Mouse (Mus musculus): ENCODE measurements around the gene Rsrc2.

DNA sequence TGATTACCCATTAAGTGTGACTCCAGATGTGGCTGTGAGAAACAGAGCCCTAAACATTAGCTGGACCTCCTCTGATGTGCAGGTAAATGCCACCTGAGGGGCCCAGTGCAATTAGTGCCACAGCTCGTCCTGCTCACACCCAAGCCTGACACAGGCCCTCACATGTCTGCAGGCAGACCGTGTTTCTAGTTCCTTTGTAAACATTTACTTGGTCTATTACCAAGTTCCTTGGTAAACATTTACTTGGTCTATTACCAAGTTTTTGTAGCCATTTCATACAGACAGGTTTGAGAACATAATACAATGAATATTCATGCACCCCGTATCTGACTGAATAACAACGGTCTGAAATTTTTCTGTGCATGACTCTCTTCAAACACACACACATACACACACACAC is 39.6 kb downstream of the Rsrc2 start:
- no peak for TF ChIP-seq POLR2A (IDR thresholded peaks at IDR 0.05; ENCODE audit: insufficient read depth, low read depth, low read length)
- TF ChIP-seq CTCF (IDR thresholded peaks at IDR 0.05; ENCODE audit: insufficient read depth, low read depth, low read length) = no peak

Measured in olfactory bulb, adult 2 months (tissue).